Mouse (Mus musculus): Measurements from ENCODE around the gene Usp53. TPM values are rescaled to one million over a fixed set of nuclear protein-coding genes. Genes with fewer than 3 reads are reported as not detected.
"Not testable (repeated sequence)": the region's sequence is repeated elsewhere in the genome, so short reads cannot be mapped to it uniquely, and the experiment has no call there.

Gene Usp53
- polyA plus RNA-seq, 1 experiment: 11.4 TPM

DNA sequence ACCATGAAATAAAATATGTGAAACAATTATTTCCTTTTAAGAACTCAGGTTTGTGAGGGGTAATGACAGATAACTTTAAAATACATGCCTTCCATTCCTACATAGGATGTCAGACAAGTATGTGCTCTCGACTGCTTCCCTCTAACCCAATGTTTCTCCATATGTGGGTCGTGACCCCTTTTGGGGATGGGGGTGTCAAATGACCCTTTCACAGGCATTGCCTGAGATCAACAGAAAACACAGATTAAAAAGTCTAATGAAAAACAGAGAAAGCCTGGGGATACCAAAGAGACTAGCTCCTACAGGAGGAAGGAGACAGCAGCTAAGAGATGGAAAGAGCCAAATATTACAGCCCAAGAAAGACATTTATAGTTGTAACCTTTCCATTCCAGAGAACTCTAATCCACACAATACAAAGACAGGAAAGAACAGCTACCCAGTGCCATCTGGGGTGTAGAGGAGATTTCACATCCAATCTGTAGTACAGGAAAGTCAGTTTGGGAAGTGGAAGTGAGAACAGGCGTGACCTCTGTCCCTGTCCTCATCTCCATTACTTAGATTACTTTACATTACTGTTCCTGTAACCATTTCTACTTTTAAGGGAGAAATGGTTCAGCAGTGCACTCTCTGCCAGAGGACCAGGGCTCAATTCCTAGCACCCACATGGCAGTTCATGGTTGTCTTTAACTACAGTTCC is 12.0 kb downstream of the Usp53 start:
- Histone ChIP-seq H3K27ac (ENCODE audit: insufficient read depth, low read length) (no peak overlapping the region), H3K4me1 (ENCODE audit: control insufficient read depth, insufficient read depth, low read length) (peaks cover 3% of the 10 kb centered on the region; the same call in 1 of the 2 replicates), H3K4me3 (ENCODE audit: insufficient read depth, low read length) (no peak overlapping the region)
- no peak for TF ChIP-seq CTCF (IDR thresholded peaks at IDR 0.05; ENCODE audit: extremely low read depth, insufficient read depth, low read length)
- TF ChIP-seq POLR2A (IDR thresholded peaks at IDR 0.05; ENCODE audit: extremely low read depth, insufficient read depth, low read length): no peak

DNA sequence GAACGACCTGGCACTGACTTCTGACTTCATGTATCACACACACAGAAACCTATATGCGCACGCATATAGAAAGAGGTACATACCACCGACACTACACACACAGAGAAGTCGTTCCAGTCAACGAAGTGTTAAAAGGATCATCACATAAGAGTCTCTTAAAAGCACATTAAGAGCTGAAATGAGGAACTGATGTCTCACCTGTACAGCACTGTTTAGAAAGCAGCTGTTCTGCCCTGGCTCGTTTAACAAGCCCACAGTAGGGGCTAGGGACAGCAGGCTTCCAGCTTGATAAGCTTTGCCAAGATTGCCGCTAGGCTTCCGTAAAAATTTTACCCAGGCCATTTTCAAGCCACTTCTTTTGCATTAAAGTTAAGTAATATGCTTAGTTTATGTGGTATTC is 15.9 kb downstream of the Usp53 start:
- Histone ChIP-seq H3K4me3 (ENCODE audit: insufficient read depth, low read length) (no peak overlapping the region), H3K4me1 (ENCODE audit: control insufficient read depth, insufficient read depth, low read length) (no peaks in the 10 kb centered on the region), H3K27ac (ENCODE audit: insufficient read depth, low read length) (no peak overlapping the region)
- TF ChIP-seq POLR2A (IDR thresholded peaks at IDR 0.05; ENCODE audit: extremely low read depth, insufficient read depth, low read length) (no peak), CTCF (IDR thresholded peaks at IDR 0.05; ENCODE audit: extremely low read depth, insufficient read depth, low read length) (no peak)

DNA sequence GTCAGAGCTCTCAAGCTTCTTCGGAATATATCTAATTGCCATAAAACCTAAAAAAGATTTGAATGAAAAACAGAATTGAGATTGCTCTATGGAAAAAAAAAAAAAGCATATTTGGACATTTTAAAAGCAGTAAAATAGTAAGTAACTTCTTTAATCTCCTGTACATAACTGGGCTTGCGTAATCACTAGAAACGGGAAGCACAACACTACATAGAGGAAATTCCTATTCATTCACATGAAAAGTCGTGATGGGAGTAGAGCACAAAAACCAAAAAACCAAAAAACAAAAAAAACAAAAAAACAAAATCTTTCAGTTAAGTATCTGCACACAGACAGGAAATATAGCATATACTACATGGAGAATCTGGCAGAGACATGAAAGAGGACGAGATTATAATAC is 20.0 kb downstream of the Usp53 start:
- Histone ChIP-seq H3K27ac (ENCODE audit: insufficient read depth, low read length) (no peak overlapping the region), H3K4me3 (ENCODE audit: insufficient read depth, low read length) (no peak overlapping the region), H3K4me1 (ENCODE audit: control insufficient read depth, insufficient read depth, low read length) (no peaks in the 10 kb centered on the region)
- TF ChIP-seq POLR2A (IDR thresholded peaks at IDR 0.05; ENCODE audit: extremely low read depth, insufficient read depth, low read length) (no peak), CTCF (IDR thresholded peaks at IDR 0.05; ENCODE audit: extremely low read depth, insufficient read depth, low read length) (no peak)

DNA sequence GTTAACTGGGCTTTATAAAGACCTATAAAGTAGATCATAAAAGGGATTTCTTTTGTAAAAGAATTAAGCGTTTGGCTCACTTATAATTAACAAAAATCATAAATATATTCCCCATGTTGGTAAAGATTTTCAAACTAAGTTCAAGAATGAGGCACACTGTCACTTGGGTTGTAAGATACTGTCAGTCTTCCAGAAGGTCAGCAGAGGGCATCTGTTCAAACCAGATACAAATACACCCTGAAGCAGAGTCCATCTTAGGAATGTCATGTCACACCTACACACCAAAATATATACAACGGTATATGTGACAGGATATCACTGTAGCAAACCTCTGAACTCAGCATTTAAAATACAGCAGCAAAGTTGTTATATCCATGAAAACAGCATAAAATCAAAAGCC is 34.2 kb downstream of the Usp53 start:
- no peak overlapping the region for H3K4me3 ChIP-seq (ENCODE audit: insufficient read depth, low read length)
- TF ChIP-seq CTCF (IDR thresholded peaks at IDR 0.05; ENCODE audit: extremely low read depth, insufficient read depth, low read length) (no peak), POLR2A (IDR thresholded peaks at IDR 0.05; ENCODE audit: extremely low read depth, insufficient read depth, low read length) (no peak)

DNA sequence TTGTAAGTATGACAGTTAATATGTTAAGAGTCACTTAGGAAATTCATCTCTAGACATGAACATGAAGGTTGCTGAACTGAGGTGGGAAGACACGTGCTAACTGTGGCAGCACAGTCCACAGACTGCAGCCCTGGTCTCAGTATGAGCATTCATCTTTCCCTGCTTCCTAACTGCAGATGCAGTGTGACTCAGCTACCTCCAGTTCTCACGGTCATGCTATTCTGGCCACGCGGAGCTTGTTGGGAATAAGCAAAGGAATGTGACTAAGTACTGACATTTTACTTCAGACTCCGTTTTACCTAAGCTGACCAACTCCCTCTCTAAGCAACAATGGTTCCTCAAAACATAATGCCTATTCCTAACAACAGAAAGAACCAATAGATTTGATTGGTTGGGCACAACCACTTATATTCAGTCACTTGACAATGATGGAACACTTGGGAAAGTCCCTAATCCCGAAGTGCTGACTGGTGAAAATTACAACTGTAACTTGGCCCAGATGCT is 40.9 kb downstream of the Usp53 start:
- Histone ChIP-seq H3K27ac (ENCODE audit: insufficient read depth, low read length) (no peak overlapping the region), H3K4me3 (ENCODE audit: insufficient read depth, low read length) (no peak overlapping the region), H3K4me1 (ENCODE audit: control insufficient read depth, insufficient read depth, low read length) (no peaks in the 10 kb centered on the region; the same call in 1 of the 2 replicates)
- TF ChIP-seq POLR2A (IDR thresholded peaks at IDR 0.05; ENCODE audit: extremely low read depth, insufficient read depth, low read length): no peak
- no peak for TF ChIP-seq CTCF (IDR thresholded peaks at IDR 0.05; ENCODE audit: extremely low read depth, insufficient read depth, low read length)

More for the DNA sequence above, 34.2 kb downstream of the Usp53 start:
- Histone ChIP-seq H3K4me1 (ENCODE audit: control insufficient read depth, insufficient read depth, low read length) (no peaks in the 10 kb centered on the region), H3K27ac (ENCODE audit: insufficient read depth, low read length) (no peak overlapping the region)

DNA sequence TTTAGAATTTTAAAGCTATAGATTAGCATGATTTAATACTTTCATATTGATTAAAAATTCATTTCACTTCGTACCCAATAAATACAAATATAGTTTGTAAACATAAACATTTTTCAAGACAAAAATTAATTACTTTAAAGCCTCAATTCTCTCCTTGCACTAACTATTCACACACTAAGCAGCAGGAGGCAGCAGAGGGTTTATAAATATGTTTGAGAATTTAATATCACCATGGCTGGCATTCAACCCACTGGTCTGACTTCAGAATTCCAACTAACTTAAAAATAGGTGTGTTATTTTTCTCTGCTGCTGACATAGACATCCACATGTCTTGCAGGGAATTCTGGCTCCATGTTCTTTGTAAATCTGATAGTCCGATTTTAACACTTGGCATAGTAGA is 45.1 kb downstream of the Usp53 start:
- Histone ChIP-seq H3K4me3 (ENCODE audit: insufficient read depth, low read length) (no peak overlapping the region), H3K27ac (ENCODE audit: insufficient read depth, low read length) (no peak overlapping the region), H3K4me1 (ENCODE audit: control insufficient read depth, insufficient read depth, low read length) (no peaks in the 10 kb centered on the region; the same call in 1 of the 2 replicates)
- TF ChIP-seq POLR2A (IDR thresholded peaks at IDR 0.05; ENCODE audit: extremely low read depth, insufficient read depth, low read length) (no peak), CTCF (IDR thresholded peaks at IDR 0.05; ENCODE audit: extremely low read depth, insufficient read depth, low read length) (0 out of 2 replicates have a peak, but pooled peaks have one; percentile 2)

DNA sequence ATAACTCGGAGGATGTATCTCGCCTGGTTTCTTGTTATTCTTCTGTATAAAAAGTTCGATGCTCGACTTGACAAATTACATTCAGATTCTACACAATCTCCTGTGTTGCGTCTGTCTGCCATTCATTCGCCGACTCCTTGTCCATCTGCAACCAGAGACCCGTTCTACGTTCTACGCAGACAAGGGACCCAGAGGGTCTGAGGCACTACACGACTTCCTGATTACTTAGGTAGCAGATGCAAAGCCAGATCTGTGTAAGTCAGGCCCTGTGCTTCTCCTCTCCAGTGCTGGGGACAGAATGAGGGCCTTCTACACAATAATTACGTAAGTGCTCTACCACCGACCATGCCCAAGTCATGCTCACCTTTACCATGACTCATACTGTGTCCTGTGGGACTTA is 47.1 kb downstream of the Usp53 start:
- not testable (repeated sequence) for H3K27ac ChIP-seq (ENCODE audit: insufficient read depth, low read length); H3K4me3 ChIP-seq (ENCODE audit: insufficient read depth, low read length); H3K4me1 ChIP-seq (ENCODE audit: control insufficient read depth, insufficient read depth, low read length)

DNA sequence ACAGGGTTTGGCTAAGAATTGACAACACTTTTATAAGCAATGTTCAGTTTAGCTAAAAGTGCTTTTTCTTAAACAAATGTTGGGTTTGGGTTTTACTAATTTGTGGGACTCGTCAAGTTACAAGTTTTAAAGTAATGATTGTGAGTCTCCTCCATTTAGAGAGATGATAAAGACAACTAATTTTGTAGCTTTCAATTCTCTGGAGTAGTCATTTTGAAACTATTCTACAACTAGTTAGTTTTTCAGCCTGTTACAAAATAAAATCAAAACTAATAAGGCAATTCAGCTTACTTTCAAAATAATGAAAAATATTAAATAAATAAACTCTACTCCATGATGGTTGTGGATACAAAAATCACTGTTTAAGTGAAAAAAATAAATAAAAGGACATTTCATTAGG is 51.8 kb downstream of the Usp53 start:
- Histone ChIP-seq H3K4me1 (ENCODE audit: control insufficient read depth, insufficient read depth, low read length) (peaks cover 2% of the 10 kb centered on the region), H3K4me3 (ENCODE audit: insufficient read depth, low read length) (no peak overlapping the region), H3K27ac (ENCODE audit: insufficient read depth, low read length) (no peak overlapping the region)
- no peak for TF ChIP-seq POLR2A (IDR thresholded peaks at IDR 0.05; ENCODE audit: extremely low read depth, insufficient read depth, low read length)
- no peak for TF ChIP-seq CTCF (IDR thresholded peaks at IDR 0.05; ENCODE audit: extremely low read depth, insufficient read depth, low read length)

DNA sequence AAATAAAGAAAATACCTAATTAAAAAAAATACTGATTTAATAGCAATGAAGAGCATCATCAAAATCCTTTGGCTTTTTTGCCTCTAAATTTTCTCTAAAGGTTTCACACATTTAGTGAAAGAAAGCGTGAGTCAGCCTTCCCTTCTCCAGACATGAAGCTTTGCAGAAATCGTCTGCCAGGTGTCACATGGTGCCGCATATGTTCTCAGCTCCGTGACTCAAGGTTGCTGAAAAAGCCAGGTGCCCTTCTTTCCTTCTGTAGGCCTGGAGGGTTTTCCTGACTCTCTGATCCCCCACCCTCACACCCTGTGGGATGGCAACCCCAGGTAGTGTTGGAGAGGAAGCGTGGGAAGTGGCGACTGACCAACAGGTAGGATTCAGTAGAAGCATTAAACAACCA is 54.6 kb downstream of the Usp53 start:
- TF ChIP-seq POLR2A (IDR thresholded peaks at IDR 0.05; ENCODE audit: extremely low read depth, insufficient read depth, low read length): no peak
- TF ChIP-seq CTCF (IDR thresholded peaks at IDR 0.05; ENCODE audit: extremely low read depth, insufficient read depth, low read length): no peak
- H3K4me1 ChIP-seq (ENCODE audit: control insufficient read depth, insufficient read depth, low read length): peaks cover 2% of the 10 kb centered on the region
- peak overlapping the region; percentile 3; the same call in 1 of the 2 replicates for H3K27ac ChIP-seq (ENCODE audit: insufficient read depth, low read length)
- no peak overlapping the region for H3K4me3 ChIP-seq (ENCODE audit: insufficient read depth, low read length)

Data from cortical plate, adult 2 months (tissue).